Mouse (Mus musculus): ENCODE measurements around the gene Aida.

DNA sequence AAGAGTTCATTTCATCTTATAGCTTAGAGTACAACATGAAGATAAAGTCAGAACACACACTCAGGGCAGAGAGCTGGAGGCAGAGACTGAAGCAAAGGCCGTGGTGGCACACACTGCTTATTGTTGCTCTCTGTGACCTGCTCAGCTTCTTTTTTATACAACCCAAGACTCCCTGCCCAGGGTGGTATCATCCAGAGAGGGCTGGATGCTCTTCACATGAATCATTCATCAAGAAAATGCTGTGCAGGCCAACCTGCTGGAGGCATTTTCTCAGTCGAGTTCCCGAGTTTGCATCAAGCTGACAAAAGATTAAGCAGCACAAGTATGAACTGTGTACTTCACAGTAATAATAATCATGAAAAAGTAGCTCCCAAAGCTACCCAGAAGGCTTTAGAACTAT is 8.0 kb upstream of the Aida start:
- TF ChIP-seq CTCF (IDR thresholded peaks at IDR 0.05; ENCODE audit: insufficient read depth, low read depth, low read length) = no peak
- TF ChIP-seq POLR2A (IDR thresholded peaks at IDR 0.05; ENCODE audit: insufficient read depth, low read depth, low read length) = no peak
